Mouse (Mus musculus): Measurements from ENCODE around the gene Tgif1.

The Tgif1 gene

DNA sequence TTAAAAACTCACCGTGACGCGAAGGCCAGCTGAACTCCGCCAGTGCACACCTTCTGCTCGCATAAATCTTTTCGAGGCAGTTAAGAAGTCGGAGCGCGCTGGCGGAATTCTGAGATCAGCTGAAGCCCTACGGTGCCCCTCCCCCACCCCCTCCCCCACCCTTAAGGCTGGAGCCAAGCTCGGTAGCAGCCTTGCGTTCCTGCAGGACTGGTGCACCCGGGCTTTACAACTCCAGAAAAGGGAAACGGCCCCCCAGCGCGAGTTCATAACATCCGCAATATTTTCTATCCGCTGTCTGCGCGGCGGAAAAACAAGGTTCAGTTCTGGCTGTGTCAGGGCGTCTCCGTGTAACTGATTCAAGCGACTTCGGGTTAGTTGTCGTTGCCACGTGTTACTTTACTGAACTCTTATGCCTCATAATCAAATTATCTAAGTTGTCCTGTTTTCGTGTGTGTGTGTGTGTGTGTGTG lies at the start of gene Tgif1:
Gene Tgif1, minus strand, starts transcription at position 111 of the 470 bp plus-strand sequence.
- no peak for DNase-seq (ENCODE audit: low read depth, low spot score)

DNA sequence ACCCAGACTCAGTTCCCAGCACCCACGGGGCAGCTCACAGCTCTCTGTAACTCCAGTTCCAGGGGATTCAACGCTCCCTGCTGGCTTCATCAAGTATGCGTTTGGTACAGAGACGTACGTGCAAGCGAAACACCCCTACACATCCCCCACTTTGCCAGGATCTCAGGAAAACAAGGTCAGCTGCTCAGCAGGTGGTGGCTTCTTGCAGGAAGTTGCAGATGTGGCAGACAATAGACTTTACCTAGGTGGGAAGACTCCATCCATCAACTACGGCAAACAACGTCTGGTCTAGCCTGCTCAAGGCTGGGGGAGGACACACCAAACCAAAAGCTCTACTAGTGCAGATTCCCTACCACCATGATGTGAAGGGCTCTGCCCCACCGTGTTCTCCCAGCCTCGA lies 47.3 kb upstream of the Tgif1 start:
- DNase-seq (ENCODE audit: low read depth, low spot score) = no peak

DNA sequence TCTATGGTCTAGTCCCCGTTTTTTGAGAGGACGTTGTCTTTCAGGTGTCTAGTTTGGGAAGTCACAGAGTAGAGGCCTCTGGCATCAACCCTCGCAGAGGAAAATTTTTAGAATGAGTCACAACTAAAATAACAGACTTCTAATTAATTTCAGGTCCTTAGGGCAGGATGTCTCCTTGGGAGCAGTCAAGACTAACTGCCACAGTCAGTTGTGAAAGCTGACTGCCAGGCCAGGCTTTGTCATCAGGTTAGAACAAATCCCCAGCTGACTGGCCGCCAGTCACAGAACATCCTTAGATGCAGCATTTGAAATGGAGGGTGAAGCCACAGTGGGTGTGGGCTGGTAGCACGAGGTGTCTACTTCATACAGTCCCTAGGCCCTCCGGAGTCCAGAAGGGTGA lies 46.3 kb upstream of the Tgif1 start:
- DNase-seq (ENCODE audit: low read depth, low spot score) = no peak

DNA sequence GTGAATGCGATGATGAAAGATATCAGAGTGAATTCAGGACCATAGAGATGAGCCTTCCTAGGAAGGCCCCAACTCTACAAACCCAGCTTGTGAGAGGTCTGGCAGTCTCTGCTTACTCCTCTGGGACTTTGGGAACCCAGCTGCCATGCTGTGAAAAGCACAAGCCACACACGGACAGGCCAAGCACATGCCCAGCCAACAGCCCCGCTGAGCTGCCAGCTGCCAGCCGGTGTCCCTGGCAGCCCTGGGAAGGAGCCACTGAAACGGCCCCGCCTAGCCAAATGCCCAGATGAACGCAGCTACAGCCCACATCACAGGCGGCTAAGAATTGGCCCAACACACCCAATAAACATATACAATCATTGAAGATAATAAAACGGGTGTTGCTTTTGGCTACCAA lies 41.5 kb upstream of the Tgif1 start:
- no peak for DNase-seq (ENCODE audit: low read depth, low spot score)

DNA sequence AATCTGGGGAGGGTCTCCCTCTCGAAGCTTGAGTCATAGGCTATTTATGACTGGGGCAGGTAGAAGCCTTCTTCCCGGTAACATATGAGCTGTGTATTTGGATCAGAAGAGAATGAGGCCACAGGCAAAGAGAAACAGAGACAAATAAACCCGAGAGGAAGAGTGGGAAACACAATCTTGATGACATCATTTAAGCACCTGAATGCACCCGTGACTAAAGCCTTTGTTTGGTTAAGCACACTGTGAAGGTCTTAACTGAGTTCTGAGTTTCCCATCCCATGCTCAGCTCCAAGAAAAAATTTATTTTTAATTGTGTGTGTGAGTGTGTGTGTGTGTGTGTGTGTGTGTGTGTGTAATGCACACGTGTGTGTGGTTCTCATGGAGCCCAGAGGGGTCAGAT lies 39.8 kb upstream of the Tgif1 start:
- DNase-seq (ENCODE audit: low read depth, low spot score) = no peak

DNA sequence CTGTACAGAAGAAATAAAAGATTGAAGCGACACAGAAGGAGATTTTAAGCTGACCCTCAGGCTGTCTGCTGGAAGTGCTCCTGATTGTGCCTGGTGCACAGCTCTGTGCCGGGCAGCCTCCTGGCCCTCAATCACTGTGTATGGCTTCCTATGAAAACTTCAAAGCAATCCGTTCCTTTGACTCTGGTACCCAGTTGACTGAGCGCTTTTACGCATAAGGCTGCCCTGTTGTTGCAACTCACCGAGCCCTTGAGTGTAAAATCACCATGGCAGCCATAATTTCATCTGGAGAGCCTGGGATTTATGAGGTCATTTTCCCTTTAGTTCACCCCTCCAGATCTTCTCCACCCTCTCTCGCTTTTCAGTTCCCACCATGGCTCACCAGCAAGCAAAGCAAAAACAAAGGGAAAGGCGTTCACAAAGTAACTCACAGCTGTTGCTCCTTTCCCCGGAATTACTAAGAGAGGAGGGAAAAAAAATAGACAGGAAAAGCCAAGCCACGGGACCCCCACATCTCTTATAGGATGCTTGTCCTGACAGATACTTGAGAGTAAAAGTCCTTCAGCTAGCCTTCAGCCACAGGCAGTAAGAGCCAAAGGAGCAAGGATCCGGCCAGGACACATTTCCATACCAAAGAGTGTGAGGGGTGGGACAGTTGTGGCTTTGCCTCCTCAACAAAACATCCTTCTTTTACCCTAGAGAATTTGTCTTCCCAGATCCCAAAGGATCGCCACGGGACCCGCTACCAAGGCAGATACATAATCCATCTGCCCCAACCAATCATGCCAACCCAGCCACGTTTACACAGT lies 39.1 kb upstream of the Tgif1 start:
- DNase-seq (ENCODE audit: low read depth, low spot score) = no peak

DNA sequence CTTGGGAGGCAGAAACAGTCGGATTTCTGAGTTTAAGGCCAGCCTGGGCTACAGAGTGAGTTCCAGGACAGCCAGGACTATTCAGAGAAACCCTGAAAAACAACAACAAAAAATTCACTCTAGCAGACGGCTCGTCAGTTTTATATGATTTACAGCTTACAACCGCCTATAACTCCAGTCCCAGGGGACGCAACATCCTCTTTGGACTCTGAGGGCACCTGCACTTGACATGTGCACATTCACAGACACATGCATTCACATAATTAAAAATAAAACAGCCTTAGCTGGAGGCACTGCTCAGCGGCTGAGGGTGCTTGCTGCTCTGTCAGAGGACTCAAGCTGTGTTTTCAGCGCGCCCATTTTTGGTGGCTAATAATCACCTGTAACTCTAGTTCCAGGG lies 37.2 kb upstream of the Tgif1 start:
- no peak for DNase-seq (ENCODE audit: low read depth, low spot score)

DNA sequence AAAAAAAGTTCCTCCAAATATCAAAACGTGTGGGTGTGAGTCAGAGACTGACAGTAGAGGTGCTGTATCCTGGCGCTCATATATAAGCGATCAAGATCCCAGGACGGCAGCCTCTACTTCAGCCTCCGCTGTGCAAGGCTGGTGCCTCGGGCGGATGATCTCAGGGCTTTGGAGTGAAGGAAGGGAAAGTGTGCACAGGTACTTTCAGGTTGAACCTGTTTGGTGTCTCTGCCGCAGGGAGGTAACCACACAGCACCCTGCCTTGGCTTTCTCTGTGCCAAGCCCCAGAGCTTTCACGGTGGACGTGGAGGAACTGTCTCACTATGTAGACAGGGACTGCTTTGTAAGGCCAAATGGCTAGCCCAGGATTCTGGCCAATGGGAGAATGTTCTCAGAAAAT lies 35.3 kb upstream of the Tgif1 start:
- DNase-seq (ENCODE audit: low read depth, low spot score) = no peak

DNA sequence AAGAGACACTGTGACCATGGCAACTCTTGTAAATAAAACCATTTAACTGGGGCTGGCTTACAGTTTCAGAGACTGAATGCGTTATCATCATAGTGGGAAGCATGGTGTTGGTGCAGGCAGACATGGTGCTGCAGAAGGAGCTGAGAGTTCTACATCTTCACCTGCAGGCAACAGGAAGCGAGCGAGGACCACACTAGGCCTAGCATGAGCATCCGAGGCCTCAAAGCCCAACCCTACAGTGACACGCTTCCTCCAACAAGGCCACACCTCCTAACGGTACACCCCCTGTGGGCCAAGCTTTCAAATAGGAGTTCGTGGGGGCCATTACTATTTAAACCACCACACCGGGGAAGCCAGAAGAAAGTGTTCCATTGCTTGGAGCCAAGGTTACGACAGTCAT lies 34.5 kb upstream of the Tgif1 start:
- no peak for DNase-seq (ENCODE audit: low read depth, low spot score)

DNA sequence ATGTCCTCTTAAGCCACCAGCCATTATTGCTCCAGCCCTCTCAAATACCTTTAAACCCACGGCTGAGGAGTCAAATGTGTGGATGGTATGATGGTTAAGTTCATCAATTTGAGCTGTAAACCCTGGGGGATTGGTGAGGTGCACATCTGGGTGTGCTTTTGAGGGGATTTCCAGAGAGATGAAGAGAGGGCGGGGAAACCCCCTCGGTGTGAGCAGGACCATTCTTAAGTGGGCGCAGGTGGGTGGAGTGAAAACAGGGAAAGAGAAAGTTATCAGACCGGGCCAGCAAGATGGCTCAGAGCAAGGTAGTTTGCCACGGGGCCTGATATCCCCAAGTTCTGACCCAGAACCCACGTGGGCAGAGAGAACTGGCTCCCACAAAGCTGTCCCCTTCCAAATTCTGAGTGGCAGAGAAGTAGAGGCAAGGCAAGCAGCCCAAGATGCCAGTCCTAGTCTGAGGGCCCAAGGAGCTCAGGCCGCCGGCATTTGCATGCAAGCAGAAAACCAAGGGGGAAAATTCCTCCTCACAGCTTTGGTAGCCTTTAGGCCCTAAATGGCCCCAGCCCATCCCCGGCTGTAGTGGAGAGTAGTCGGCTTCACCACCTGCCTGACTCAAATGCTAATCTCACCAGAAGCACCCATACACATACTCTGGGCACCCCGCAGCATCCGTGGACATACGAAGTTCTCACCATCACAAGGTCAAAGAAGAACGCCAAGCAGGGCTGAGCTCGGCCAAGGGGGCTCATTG lies 33.5 kb upstream of the Tgif1 start:
- DNase-seq (ENCODE audit: low read depth, low spot score) = no peak

DNA sequence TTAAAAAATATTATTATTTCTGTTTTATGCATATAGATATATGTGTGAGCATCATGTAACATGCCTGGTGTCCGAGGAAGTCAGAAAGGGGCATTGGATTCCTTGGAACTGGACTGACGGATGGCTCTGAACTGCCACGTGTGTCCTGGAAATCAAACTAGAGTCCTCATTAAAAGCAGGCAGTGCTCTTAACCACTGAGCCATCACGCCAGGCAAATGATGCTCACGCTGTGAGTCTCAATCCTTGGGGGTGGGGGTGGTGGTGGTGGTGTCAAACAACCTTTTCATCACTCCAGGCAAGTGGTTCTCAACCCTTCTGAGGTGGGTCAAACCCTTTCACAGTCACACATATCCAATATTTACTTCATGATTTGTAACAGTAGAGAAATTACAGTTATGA lies 32.5 kb upstream of the Tgif1 start:
- DNase-seq (ENCODE audit: low read depth, low spot score) = no peak

DNA sequence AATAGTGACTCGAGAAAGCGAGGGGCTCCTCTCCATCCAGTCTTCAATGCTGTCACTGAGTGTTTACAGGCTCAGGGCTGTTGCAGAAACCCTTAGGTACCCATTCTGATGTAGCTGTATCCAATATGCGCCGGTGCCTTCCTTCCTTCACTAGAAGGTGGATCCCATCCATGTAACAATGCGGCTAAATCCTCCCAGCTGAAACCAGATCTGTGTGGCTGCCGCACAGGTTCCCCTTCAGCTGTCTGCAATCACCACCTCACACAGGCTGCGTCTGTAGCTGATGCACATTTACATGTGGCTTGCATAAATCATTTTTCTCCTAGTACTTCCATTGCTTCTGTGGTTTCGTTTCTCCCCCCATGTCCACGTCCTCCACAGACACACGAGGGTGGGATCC lies 28.6 kb upstream of the Tgif1 start:
- DNase-seq (ENCODE audit: low read depth, low spot score) = no peak

DNA sequence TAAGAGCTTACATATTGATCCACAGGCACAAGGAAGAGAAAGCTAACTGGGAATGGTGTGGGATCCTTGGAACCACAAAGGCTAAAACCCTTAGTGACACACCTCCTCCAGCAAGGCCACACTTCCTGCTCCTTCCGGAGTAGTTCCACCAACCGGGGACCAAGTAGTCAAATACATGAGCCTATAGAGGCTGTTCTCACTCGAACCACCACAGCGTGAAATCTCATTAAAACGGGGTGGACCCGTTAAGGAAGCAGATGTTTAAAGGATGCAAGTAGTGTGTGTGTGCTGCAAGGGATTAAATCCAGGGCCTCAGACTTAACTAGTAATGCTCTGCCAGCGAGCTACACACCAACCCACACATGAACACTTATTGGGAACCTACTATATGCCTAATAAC lies 27.8 kb upstream of the Tgif1 start:
- no peak for DNase-seq (ENCODE audit: low read depth, low spot score)

DNA sequence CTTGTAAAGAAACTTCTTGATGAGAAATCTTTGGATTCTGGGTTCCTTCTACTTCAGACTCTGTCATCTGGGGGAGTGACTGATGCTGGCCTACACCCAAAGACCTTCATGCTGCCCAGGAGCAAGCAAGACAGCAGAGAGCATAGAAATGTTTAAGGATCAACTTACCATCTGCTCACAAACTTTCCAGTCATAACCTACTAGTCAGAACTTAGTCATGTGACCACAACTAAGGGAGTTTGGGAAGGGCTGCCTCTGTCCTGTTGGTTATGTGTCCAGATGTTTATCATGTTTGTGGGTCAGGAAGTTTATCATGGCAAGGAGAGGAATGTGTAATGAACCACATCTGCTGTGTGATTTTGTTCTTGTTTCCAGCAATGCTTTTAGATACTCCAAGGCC lies 24.9 kb upstream of the Tgif1 start:
- DNase-seq (ENCODE audit: low read depth, low spot score) = no peak

DNA sequence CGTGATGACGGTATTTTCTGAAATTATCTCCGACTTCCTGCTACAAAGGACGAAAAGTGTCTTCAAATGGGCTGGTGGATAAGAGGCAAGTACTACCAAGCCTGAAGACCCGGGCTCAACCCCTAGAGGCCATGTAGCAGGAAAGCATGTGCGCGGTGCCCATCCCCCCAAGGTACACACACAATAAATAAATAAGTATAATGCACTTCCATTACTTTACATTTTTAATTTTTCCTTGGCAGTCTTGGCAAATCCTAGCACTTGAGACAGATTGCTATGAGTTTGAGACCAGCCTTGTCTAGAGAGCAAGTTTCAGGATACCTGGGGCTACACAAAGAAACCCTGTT lies 20.4 kb upstream of the Tgif1 start:
- no peak for DNase-seq (ENCODE audit: low read depth, low spot score)

DNA sequence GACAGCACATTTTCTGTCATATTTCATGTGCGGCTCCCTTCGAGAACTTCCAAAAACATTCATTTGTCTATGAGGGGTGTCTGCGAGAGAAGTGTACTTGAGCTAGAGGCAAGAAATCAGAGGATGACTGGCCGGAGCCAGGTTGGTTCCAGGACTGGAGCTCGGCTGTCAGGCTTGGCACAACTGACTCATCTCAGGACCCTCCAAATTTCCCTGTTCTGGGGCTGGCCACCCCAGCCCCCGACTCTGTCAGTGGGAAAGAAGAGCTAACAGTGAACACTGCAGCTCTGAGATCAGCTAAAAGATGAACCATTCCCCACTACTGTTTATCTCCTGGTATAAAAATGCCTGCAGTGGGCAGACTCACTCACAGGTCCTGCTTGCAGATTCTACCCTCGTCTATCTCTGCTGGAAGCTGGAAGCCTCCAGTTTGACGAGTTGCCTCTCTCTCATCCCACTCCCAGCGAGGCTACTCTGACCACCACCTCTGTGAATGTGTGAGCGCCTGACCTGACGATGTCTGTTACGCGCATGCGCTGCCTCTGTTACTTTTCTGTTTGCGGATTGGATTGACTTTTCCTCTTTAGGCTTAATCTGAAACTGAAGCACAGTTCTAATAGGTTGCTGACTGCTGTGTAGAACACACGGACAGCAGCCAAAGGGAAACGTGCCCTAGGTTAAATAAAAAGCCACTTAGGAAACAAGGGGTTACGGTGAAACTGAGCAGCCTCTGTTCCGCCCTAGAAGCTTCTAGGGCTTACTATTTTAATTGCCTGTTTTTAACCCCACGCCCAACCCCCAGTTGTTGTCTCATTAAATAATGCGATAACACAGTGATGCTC lies 19.8 kb upstream of the Tgif1 start:
- no peak for DNase-seq (ENCODE audit: low read depth, low spot score)

DNA sequence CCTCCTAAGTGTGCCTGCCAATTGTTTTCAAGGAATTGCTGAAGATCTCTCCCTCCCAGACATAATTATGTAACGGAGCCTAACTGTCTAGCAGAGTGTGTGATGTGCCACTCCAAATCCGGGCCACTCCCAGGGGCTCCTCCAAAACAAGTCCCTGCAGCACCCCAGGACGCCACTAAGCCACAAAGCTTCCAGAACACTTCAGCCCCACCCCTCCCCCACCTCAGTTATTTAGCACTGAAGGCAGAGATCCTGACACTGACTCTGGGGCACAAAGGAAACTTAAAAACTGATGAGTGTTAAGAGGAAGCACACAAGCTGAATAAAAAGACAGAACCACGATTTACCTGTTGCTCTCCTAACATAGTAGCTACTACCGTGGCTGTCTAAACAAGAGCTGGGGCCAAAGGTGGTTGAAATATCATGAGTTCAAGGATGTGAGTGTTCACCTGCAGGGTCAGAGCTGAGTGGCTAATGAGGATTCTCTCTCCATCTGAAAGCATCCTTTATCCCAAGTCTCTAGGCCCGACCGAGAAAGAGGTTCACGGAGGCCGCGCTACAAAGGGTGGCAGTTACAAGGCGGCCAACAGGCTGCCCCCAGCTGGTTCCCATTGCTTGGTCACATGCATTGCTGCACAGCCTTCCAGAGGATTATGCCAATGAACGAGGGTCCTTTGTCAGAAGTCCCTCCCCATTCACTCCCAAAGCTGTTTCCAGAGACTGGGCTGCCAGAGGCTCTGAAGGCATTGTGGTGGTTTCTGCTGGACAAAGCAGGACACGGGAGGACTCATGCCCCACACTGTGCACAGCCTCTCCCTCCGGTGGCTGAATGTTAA lies 19.0 kb upstream of the Tgif1 start:
- DNase-seq (ENCODE audit: low read depth, low spot score) = no peak

DNA sequence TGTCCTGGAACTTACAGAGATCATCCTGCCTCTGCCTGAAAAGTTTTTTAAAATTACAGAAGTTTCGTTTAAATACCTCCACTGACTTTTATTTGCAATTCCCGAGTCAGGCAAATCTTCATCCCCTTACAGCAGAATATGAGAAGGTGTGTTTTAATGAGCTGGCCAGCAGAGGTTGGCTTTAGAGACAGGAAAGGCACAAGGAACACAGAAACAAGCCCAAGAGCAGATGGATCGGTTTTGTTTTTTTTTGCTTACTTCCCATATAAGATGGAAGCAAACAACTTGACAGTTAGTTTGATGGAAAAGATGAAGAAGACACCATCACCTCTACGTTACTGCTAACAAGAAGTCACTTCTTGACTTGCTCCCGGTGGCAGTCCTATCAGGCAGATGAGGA lies 18.3 kb upstream of the Tgif1 start:
- no peak for DNase-seq (ENCODE audit: low read depth, low spot score)

DNA sequence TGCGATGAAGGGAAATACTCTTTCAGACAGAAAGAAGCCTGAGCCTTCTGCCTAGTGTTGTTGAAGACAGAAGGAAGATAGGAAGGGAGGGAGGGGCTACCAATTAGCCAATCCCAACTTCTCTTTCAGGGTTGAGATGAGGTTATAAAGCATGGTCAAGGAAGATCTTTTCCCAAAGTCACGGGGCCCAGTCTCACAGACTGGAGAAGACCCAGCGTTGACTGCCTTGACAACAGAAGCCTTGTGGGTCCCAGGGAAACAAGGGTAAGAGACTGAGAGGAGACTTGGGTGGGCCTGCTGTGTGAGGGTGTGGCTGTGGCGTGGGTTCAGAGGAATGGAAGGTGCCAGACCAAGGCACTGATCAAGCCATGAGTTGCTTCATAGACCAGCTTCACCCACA lies 17.2 kb upstream of the Tgif1 start:
- DNase-seq (ENCODE audit: low read depth, low spot score) = no peak

DNA sequence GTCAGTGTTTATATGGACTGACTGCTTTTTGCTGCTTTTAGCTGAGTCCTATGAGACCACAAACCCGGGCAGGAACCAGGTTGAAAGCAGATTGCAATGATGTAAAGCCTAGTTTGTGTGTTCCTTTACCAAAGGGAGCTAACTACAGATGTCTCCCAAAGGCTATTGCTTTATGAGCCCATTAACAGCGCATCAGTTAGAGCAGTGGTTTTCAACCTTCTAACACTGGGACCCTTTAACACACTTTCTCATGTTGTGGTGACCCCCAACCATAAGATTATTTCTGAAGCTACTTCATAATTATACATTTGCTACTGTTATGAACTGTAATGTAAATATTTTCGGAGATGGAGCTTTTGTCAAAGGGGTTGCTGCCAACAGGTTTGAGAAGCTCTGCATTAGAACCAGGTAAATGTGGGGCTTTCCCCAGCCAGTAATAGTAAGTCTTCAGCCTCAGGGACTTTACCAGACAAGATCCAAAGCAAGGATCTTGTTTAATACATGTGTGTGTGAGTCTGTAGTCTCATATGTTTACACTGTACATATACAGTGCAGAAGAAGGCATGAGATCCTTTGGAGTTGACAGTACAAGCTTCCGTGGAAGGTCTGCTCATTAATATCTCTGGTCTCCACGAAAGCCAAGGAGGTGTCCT lies 15.4 kb upstream of the Tgif1 start:
- DNase-seq (ENCODE audit: low read depth, low spot score) = no peak

DNA sequence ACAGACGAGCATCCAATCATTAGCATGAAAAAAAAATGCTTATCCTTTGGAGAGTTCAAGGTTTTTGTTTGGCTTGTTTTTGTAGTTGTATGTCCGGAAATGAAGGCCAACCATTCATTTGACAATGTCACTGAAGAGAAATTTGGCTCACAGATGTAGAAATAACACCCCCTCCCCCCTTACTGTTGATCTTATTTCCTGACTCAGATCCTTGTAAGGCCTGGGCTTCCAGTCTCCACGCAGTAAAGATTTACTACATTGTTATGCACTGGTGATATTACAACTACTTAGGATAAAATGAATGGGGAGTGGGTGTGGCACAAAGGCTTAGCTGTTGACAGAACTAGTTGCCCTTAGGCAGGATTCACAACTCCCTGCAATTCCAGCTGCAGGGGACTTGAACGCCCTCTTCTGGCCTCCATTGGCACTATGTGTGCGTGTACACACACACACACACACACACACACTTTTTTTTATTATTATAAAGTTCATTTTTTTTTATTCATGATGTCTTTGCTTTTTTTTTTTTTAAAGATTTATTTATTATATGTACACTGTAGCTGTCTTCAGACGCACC lies 13.3 kb upstream of the Tgif1 start:
- no peak for DNase-seq (ENCODE audit: low read depth, low spot score)
